Mouse (Mus musculus) B cell, adult 62 days (primary cell): ENCODE measurements around the gene Mtus2. TPM values are rescaled to one million over a fixed set of nuclear protein-coding genes. Genes with fewer than 3 reads are reported as not detected.

ENCODE experiments used
- total RNA-seq: library from RNA; stranded (reverse); gene quantifications from 4 replicates; pipeline ENCODE4 v1.2.4, GENCODE M21; 2023

The Mtus2 gene
- total RNA-seq = 0.31 to 2.1 TPM (median 0.79 TPM) in 3 of 4 replicates, not detected in the other

DNA sequence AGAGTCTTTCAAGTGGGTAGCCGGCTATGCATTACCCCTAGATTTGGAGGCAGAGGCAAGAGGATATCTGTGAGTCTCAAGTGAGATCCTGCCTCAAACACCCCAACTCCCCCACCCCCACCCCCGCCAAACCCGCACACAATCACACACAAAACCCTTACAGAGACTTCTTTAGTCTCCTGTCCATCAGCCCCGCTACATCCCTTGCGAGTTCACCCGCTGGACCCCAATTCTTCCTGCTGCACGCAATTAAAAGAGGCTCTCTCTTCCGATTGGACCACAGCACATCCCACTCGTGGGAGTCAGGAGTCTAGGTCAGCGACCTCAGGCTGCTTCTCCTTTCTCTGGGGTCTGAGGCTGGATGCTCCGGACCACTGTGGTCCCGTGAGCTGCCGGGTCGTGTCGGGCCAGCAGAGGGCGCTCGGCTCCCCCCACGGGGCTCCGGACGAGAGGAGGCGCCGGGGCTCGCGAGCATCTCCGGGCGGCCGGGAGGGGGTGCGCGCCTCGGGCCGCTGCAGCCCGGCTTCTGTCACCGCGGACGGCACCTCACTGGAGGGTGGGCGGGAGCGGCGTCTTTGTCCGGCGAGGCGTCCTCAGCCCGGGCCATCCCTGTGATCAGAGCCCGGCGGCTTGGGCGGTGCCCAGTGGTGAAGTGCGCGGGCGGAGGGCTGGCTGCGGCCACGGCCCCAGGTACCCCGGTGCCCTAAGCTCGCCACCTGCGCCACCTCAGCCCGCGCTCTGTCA, at the start of gene Mtus2:
TSS of gene Mtus2 (plus strand) at position 500 of the 744 bp plus-strand sequence.

Other genes starting within 250 kb of the Mtus2 start
- not detected in 4 replicates for gene Flt1, start 231.3 kb upstream of the Mtus2 start, total RNA-seq
- 57.6 to 86.9 TPM (median 64.8 TPM) in 4 replicates for gene Pomp, start 96.9 kb upstream of the Mtus2 start, total RNA-seq
- 20.0 to 23.6 TPM (median 20.9 TPM) in 4 replicates for gene Slc46a3, start 62.5 kb upstream of the Mtus2 start, total RNA-seq